8 mouse cellular contexts compared by ENCODE assay signal in genomic region chr11:101664825-101665635, GRCm38 (mm10). TPM values are rescaled to one million over a fixed set of nuclear protein-coding genes. Genes with fewer than 3 reads are reported as not detected.
A peak's percentile ranks its signal among the peaks of the same experiment; 100 is the strongest.
DNase-seq lines count a peak whose midpoint lies in the region; ATAC-seq and TF ChIP-seq lines count a peak whose summit lies in the region.

TSS of gene Arl4d (plus strand) at chr11:101665541.

- no peaks in the 10 kb centered on the region for H3K79me2 ChIP-seq in C2C12 (ENCODE audit: control insufficient read depth, insufficient read depth)

- 7% methylated on average over 34 of the region's 34 CpGs for WGBS in heart, embryonic 13.5 days
- 6% methylated on average over 34 of the region's 34 CpGs for WGBS in liver, embryonic 12.5 days (ENCODE audit: insufficient replicate concordance)
- 6% methylated on average over 34 of the region's 34 CpGs for WGBS in stomach, embryonic 15.5 days

- H3K4me2 ChIP-seq in heart, embryonic 13.5 days, result peak within 1 kb of the TSS; percentile 82
- H3K4me2 ChIP-seq in liver, embryonic 12.5 days, result peak within 1 kb of the TSS; percentile 98
- H3K4me2 ChIP-seq in stomach, embryonic 15.5 days, result peak within 1 kb of the TSS; percentile 92

- peaks cover 48% of the 10 kb centered on the region for H3K4me1 ChIP-seq in heart, embryonic 13.5 days
- H3K4me1 ChIP-seq in liver, embryonic 12.5 days, result peaks cover 85% of the 10 kb centered on the region
- peaks cover 23% of the 10 kb centered on the region for H3K4me1 ChIP-seq in stomach, embryonic 15.5 days

- no peaks in the 10 kb centered on the region for H3K27me3 ChIP-seq in C2C12 (ENCODE audit: control insufficient read depth, insufficient read depth, insufficient read length)
- H3K27me3 ChIP-seq in heart, embryonic 13.5 days (replicated peaks), result 0 out of 2 replicates have a peak, but pooled peaks cover 5% of the 10 kb centered on the region
- H3K27me3 ChIP-seq in liver, embryonic 12.5 days (replicated peaks), result no peaks in the 10 kb centered on the region
- H3K27me3 ChIP-seq in stomach, embryonic 15.5 days (replicated peaks), result no peaks in the 10 kb centered on the region

- peak within 1 kb of the TSS; percentile 87 for H3K9ac ChIP-seq in heart, embryonic 13.5 days
- H3K9ac ChIP-seq in liver, embryonic 12.5 days, result peak within 1 kb of the TSS; percentile 80
- H3K9ac ChIP-seq in stomach, embryonic 15.5 days, result peak within 1 kb of the TSS; percentile 55; the same call in 1 of the 2 replicates

- H3K9me3 ChIP-seq in heart, embryonic 13.5 days, result no peaks in the 10 kb centered on the region
- H3K9me3 ChIP-seq in liver, embryonic 12.5 days (replicated peaks), result no peaks in the 10 kb centered on the region
- H3K9me3 ChIP-seq in stomach, embryonic 15.5 days, result no peaks in the 10 kb centered on the region

- peak; percentile 99 for ATAC-seq in erythroid progenitor cell, adult 5-6 weeks (replicated peaks; ENCODE audit: low FRiP score, poor library complexity, severe bottlenecking)
- ATAC-seq in heart, embryonic 13.5 days (ENCODE audit: extremely low read depth, insufficient number of reproducible peaks, low FRiP score, low TSS enrichment), result peak; percentile 87
- ATAC-seq in liver, embryonic 12.5 days, result peak; percentile 91
- peak; percentile 88 for ATAC-seq in stomach, embryonic 15.5 days (ENCODE audit: insufficient read depth, low FRiP score, low read depth)

- H3K36me3 ChIP-seq in C2C12 (ENCODE audit: control insufficient read depth, insufficient read depth), result no peaks in the 10 kb centered on the region
- H3K36me3 ChIP-seq in heart, embryonic 13.5 days, result no peaks in the 10 kb centered on the region
- no peaks in the 10 kb centered on the region for H3K36me3 ChIP-seq in liver, embryonic 12.5 days
- no peaks in the 10 kb centered on the region for H3K36me3 ChIP-seq in stomach, embryonic 15.5 days

- DNase-seq in brain, embryonic 14.5 days (ENCODE audit: low read depth), result peak; percentile 97
- peak; percentile 97 for DNase-seq in kidney, postnatal 10 days
- peak; percentile 93 to 95 for DNase-seq in natural killer cell, adult 2 months (ENCODE audit: low spot score in 2 of 2)

- TF ChIP-seq CTCF in C2C12 (IDR thresholded peaks at IDR 0.05; ENCODE audit: control insufficient read depth, insufficient read depth, insufficient read length), result no peak
- peak; percentile 20; the same call in 1 of the 2 replicates for TF ChIP-seq CTCF in brain, embryonic 14.5 days (IDR thresholded peaks at IDR 0.05; ENCODE audit: borderline replicate concordance, extremely low read depth, insufficient read depth, insufficient read length)

- no peaks in the 10 kb centered on the region for H3K79me3 ChIP-seq in C2C12 (ENCODE audit: low read depth)

- peak within 1 kb of the TSS; percentile 81 for H3K27ac ChIP-seq in heart, embryonic 13.5 days (replicated peaks)
- H3K27ac ChIP-seq in liver, embryonic 12.5 days, result peak within 1 kb of the TSS; percentile 64
- H3K27ac ChIP-seq in stomach, embryonic 15.5 days, result peak within 1 kb of the TSS; percentile 89

- H3K4me3 ChIP-seq in C2C12 (ENCODE audit: insufficient read depth, poor library complexity, severe bottlenecking), result peak within 1 kb of the TSS; percentile 38
- peak within 1 kb of the TSS; percentile 66 for H3K4me3 ChIP-seq in heart, embryonic 13.5 days
- H3K4me3 ChIP-seq in liver, embryonic 12.5 days, result peak within 1 kb of the TSS; percentile 67
- H3K4me3 ChIP-seq in stomach, embryonic 15.5 days (replicated peaks), result peak within 1 kb of the TSS; percentile 63

- H3ac ChIP-seq in C2C12 (ENCODE audit: control insufficient read depth, insufficient read length, low read depth), result peak within 1 kb of the TSS; percentile 62

- peak; percentile 70; the same call in 1 of the 2 replicates for TF ChIP-seq POLR2A in brain, embryonic 14.5 days (IDR thresholded peaks at IDR 0.05; ENCODE audit: borderline replicate concordance, extremely low read depth, insufficient read depth, insufficient read length, poor library complexity, severe bottlenecking)

TF ChIP-seq in C2C12, 6 proteins besides CTCF, POLR2A, EP300 and RAD21:
- peak; percentile 31 for TF ChIP-seq MAX (IDR thresholded peaks at IDR 0.05)
- TF ChIP-seq USF1 (IDR thresholded peaks at IDR 0.05; ENCODE audit: low read depth), result no peak
TF ChIP-seq in C2C12: peak in this region for 1.

RNA-seq across cellular contexts. Expression of gene Arl4d, which starts in this region (rescaled TPM):
- polyA plus RNA-seq in C2C12 (2012; fragmentation: generic; extraction: Trizol), result 2.5 TPM
- 18.9 and 42.0 TPM in 2 replicates for polyA plus RNA-seq in brain, embryonic 14.5 days (2012; rRNA removed)
- total RNA-seq in erythroid progenitor cell, adult 5-6 weeks (2015; ENCODE audit: low replicate concordance), result not detected in 2 replicates
- 1.0 and 1.5 TPM in 2 replicates for total RNA-seq in erythroid progenitor cell, adult 5-6 weeks (2017; ENCODE audit: low replicate concordance)
- 8.7 and 9.1 TPM in 2 replicates for polyA plus RNA-seq in heart, embryonic 13.5 days (2015; fragmentation: Nextera tagmentation; extraction: Ambion mirVana)
- 1.0 and 1.3 TPM in 2 replicates for polyA plus RNA-seq in liver, embryonic 12.5 days (2016; fragmentation: Nextera tagmentation; extraction: Ambion mirVana)
- polyA plus RNA-seq in stomach, embryonic 15.5 days (2015; fragmentation: Nextera tagmentation; extraction: Ambion mirVana), result 7.6 and 7.7 TPM in 2 replicates

Comparison
In these comparisons a context has a peak if more than half of its experiments do, and no peak if none do; other contexts are left out.
1. Peak in every context shown above with its lines: DNase-seq, ATAC-seq, H3K4me3 ChIP-seq and H3K27ac ChIP-seq.